Mouse (Mus musculus) kidney, adult 2 months (tissue): Measurements from ENCODE around the gene Gpr101. TPM values are rescaled to one million over a fixed set of nuclear protein-coding genes. Genes with fewer than 3 reads are reported as not detected.

Source experiments
- DNase-seq: peaks from one replicate; pipeline ENCODE4 v3.0.0; 2021
- H3K27ac ChIP-seq: fragments of 200-500 bp; 2 replicates; pipeline ENCODE4 v1.5.1; 2012; ENCODE audit warnings: low read depth, low read length, control low read depth, inconsistent platforms; ENCODE audit not compliant: insufficient read depth
- H3K27me3 ChIP-seq: fragments of 200-500 bp; replicated peaks from 2 replicates; pipeline ENCODE4 v1.6.1; 2012; ENCODE audit warnings: mild to moderate bottlenecking, moderate library complexity, low read length, inconsistent platforms; ENCODE audit not compliant: control insufficient read depth, insufficient read depth
- H3K36me3 ChIP-seq: fragments of 200-500 bp; 2 replicates; pipeline ENCODE4 v1.6.1; 2012; ENCODE audit warnings: mild to moderate bottlenecking, moderate library complexity, low read length, inconsistent platforms; ENCODE audit not compliant: control insufficient read depth, insufficient read depth
- H3K4me1 ChIP-seq: fragments of 200-500 bp; 2 replicates; pipeline ENCODE4 v1.6.1; 2011; ENCODE audit warnings: low read length; ENCODE audit not compliant: control insufficient read depth, insufficient read depth
- H3K4me3 ChIP-seq: fragments of 200-500 bp; 2 replicates; pipeline ENCODE4 v1.5.1; 2011; ENCODE audit warnings: mild to moderate bottlenecking, low read depth, low read length, control low read depth; ENCODE audit not compliant: insufficient read depth
- CTCF ChIP-seq: fragments of 200-500 bp; conservative IDR thresholded peaks from 2 replicates; pipeline ENCODE4 v1.5.1; 2011; ENCODE audit warnings: low read depth, mild to moderate bottlenecking, control low read depth, low read length, moderate library complexity, mixed read lengths; ENCODE audit not compliant: insufficient read depth, insufficient read length
- POLR2A ChIP-seq: fragments of 200-500 bp; IDR thresholded peaks from one replicate; pipeline ENCODE4 v1.6.1; 2011; ENCODE audit warnings: low read depth, low read length, control low read depth
- WGBS: fragments of 180-500 bp; shearing (Covaris S2); methylation state at CpG from one replicate; pipeline ENCODE4 v1.1.7; 2018; 5-methylcytosine and 5-hydroxymethylcytosine counted together
- polyA plus RNA-seq: library from polyadenylated mRNA; depleted of rRNA; stranded (reverse); fragments of >200 nt; gene quantifications from 2 replicates; pipeline ENCODE4 v1.2.3, GENCODE M21; 2012; rRNA removed

Gpr101 gene
- not detected in 2 replicates for polyA plus RNA-seq

- DNase-seq: no peak
- Histone ChIP-seq H3K4me3 (no peak within 1 kb of the TSS), H3K27ac (no peak within 1 kb of the TSS), H3K4me1 (no peaks in the 10 kb centered on the region), H3K36me3 (no peaks in the 10 kb centered on the region), H3K27me3 (no peaks in the 10 kb centered on the region)
- no peak for TF ChIP-seq CTCF
- no peak for TF ChIP-seq POLR2A
- WGBS: 2% methylated on average over 14 of the region's 28 CpGs
Observed at GRCm38 (mm10) chrX:57503634-57504033, at the start of gene Gpr101. Gpr101 (minus strand) TSS chrX:57503757.

GRCm38 (mm10) chrX:57521117-57522095 lies 17.8 kb upstream of the Gpr101 start:
- Histone ChIP-seq H3K36me3 (no peaks in the 10 kb centered on the region), H3K4me1 (no peaks in the 10 kb centered on the region), H3K27me3 (no peaks in the 10 kb centered on the region), H3K27ac (no peak overlapping the region), H3K4me3 (no peak overlapping the region)
- WGBS: 20% methylated on average over 28 of the region's 28 CpGs
- no peak for TF ChIP-seq CTCF
- TF ChIP-seq POLR2A: no peak
- DNase-seq: no peak

- Histone ChIP-seq H3K27ac (no peak overlapping the region), H3K4me1 (no peaks in the 10 kb centered on the region), H3K4me3 (no peak overlapping the region), H3K36me3 (no peaks in the 10 kb centered on the region), H3K27me3 (no peaks in the 10 kb centered on the region)
- no peak for DNase-seq
- 42% methylated on average over 1 of the region's 1 CpGs for WGBS
- no peak for TF ChIP-seq POLR2A
- TF ChIP-seq CTCF: no peak
Observed at GRCm38 (mm10) chrX:57506247-57506646, 2.7 kb upstream of the Gpr101 start.

Other genes with a start within 250 kb of the Gpr101 start
- 9.4 and 11.2 TPM in 2 replicates for gene Arhgef6, start 165.0 kb downstream of the Gpr101 start, polyA plus RNA-seq
- gene Rbmx, start 110.7 kb downstream of the Gpr101 start, polyA plus RNA-seq: 16.4 and 19.2 TPM in 2 replicates
- not detected in 2 replicates for gene Gm364, start 94.6 kb downstream of the Gpr101 start, polyA plus RNA-seq